Mouse (Mus musculus): ENCODE data around the gene Btbd3.

Btbd3 gene

DNA sequence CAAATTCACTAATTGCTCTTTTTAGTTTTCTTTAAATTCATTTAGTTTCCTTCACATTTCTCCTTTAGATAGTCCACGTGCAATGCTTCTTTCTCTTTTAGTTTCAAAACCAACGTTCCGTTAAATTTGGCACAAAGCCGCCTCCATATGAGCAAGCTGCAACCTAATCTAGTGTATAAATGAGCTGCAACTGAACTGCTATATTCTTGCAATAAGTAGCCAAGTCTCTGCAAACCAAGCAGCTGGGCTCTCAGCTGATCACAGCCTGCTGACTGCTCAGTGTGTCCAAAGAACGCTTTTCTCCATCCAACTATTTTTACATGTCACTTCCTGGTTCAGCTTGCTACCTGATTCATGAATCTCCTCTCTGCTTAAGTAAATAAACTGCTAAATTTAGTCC, 295.2 kb downstream of the Btbd3 start:
- DNase-seq, result no peak

DNA sequence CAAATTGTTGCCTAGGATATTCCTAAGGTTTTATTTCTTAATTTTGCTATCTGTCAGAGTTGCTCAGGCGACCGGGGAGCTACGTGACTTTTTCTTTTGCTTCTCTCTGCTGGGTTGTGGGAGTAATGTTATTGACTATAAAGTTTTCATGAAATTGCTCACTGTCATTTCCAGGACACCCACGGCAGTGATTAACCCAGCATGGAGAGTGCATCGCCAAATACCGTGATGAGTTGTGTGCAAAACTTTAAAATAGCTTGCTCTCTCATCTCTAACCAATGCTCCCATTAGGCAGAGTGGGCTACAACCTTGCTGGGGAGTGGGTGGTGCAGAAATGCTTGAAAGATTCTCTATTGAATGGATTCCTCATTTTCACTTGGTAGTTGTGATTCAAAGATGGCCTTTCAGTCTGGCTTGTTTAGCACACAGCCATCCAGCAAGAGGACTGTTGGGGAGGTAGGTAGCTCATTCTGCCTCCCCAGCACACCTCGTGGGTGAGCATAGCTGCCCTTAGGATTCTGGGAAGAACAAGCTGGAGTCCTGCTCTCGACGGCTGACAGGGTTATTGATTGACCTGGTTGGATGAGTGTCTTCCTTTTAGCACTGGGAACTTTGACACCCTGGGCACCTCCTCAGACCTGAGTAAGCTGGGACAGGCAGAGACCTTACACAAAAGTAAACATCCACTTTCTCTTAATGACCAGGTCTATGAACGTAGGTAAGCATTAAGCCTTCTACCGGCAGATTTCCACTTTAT, 298.9 kb downstream of the Btbd3 start:
- DNase-seq, result no peak

DNA sequence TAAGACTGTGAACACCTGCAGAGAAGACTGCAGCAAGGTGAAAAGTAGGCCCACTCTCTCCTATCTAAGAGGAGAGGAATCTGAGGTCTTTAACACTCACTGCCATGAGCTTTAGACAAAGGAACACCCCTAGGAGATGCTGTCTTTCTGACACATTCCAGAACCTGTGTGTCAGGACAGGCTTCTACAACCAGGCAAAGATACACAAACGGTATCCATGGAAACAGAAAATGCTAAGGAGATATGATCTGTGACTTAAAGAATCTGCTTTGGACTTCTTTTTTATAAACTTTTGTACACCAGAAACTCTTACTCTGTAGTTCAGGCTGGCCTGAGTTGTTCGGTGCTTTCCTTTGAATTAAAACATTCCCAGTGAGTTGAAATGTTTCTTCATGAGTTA, 329.6 kb downstream of the Btbd3 start:
- no peak for DNase-seq

DNA sequence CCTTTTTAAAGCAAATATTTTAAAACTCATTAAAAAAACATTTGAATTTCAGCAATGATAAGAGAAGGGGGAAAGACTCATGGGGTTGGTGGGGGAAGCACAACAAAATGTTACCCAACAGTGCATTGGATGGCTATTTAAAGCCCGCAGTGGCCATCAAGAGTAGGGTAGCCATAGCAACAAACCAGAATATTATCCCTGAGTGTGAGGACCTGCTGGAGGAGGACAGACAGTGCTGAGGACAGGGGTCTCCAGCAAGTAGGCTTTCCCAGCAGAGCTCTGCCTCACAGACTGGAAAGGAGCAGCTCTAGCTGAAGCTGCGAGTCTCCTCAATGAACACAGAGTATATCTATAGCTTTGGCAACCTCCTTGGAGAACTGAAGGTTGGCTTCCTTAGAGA, 331.0 kb downstream of the Btbd3 start:
- DNase-seq, result no peak

DNA sequence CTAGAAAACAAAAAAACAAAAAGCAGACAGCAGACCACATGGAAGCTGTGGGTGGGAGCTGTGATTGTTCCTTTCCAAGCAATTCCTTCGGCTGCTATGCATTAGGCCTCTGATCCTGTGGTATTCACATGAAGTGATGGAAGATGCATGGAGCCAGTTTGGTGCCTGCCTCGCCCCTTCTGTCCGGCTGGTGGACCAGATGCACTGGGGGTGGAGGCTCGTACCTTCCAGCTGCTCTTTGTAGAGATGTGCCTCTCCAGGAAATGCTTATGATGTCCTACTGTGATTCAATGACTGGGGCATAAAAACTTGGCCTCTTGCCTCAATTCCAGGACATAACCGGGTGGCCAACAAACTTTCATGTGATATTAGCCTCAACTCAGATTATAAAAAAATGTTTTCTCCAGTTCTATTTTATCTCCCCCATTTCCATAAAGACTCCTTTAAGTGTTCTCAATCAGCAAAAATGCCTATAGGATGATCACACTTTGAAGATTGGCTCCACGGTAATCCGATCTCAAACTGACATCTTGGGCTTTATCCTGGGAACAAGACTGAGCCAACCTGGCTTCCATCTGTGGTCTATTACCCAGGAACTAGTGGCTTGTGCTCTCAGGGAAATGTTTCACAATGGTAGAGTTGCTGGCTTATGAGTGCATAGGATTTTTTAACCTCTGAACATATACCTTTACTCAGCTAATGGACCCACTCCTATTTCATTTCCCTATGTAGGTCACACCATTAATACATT, 331.6 kb downstream of the Btbd3 start:
- no peak for DNase-seq

DNA sequence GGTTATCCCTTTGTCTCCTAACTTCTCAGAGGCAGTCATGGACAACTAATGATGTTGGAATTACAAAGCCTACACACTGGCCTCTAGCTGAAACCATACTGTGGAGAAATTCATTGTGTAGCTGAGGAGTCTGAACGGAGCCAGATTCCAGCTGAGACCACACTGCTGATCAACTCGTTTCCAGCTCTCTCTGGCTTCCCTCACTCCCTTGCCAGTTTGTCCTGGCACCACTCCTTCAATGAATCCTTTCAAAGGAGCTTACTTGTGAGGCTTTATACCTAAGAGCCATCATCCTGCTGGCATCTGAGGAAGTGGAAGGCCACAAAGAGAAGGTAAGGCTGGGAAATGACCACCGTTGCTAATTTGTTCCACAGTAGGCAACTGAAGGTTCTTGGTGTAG, 332.7 kb downstream of the Btbd3 start:
- DNase-seq, result no peak

DNA sequence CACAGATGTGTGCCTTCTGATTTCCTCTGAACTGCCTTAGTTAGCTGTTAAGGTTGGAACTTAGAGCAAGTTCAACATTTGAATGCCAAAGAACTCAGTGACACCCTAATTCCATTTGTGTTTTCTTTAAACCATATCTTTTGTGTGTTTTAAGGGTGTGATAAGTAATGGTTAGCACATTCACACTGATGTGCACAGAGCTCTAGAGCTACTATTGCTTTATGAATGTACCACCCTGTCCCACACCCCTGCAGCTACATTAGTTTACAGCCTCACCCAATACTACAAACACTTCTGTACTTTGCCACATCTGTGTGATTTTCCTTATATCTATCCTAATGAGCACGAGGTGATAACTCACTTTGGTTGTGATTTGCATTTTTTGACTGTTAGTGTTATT, 333.9 kb downstream of the Btbd3 start:
- no peak for DNase-seq

DNA sequence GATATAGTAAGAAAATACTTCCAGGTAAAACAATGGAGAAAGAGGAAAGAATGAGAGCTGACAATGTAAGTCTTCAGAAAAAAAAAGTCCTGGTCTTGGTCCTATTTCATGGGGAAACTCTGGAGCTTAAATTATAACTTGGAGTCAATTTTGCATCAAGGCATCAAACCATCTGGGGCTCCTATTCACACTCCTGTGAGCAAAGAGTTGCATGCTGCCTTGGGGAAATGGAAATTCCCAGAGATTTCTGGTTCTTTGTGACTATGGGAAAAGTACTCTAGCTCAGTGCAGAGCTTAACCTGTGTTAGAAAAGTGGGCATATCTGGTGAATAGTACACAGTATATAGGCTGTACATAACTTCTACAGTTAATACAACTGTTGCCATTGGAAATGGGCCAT, 356.0 kb downstream of the Btbd3 start:
- no peak for DNase-seq

DNA sequence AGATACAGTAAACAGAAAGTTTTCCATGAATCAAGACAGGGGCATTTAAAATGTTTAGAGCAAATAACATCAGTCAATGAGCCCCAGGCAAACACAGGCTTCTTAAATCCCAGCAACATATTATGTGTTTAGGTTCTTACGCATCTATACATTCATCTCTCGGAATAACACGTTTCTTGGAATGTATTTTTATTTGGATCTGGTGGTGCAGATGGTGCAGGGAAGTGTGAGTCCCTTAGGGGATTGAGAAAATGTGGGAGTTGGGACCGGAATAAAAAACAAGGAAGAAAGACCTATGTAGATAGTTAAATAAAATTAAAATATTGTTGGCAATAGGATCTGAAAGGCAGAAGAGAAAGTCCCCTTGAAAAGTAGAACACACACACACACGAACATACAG, 361.1 kb downstream of the Btbd3 start:
- no peak for DNase-seq

All from thymus, postnatal 4 days (tissue).